Mouse (Mus musculus): ENCODE results near the gene Serpinb6b. TPM values are rescaled to one million over a fixed set of nuclear protein-coding genes. Genes with fewer than 3 reads are reported as not detected.

Gene Serpinb6b
- polyA plus RNA-seq, 1 experiment from 2014 or later, result 1.2 TPM

DNA sequence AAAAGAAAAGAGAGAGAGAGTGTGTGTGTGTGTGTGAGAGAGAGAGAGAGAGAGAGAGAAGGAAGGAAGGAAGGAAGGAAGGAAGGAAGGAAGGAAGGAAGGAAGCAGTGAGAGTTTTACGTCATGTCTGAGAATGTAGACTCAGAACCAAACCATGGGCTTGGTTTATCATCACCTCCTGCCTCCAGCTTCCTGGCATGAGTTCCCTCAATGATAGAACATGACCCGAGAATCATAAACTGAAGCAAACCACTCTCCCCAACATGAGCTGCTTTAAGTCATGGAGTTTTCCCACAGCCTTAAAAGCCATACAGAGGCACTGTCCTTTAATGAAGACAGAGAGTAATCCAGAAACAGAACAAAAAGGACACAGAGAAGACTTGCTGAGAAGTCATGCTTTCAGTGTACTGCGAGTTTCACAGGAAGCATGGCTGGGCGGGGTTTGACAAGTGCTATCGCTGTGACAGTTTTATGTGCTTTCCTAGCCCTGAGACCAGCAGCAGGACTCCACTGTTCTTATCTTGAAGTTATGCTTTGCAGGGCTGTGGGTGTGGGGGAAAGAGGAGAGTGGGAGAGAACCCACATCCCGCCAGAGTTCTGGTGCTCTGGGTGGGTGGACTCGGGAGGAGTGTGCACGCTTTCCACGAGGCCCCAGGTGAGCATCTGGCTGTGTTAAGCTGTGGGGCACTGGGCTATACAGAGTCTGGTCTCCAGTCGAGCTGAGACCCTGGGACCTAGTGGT lies 28.3 kb downstream of the Serpinb6b start:
- no peak overlapping the region for H3K27ac ChIP-seq
- H3K27me3 ChIP-seq (ENCODE audit: insufficient read depth, poor library complexity, severe bottlenecking), result no peaks in the 10 kb centered on the region
- H3K4me3 ChIP-seq, result no peak overlapping the region
- 84% methylated on average over 10 of the region's 10 CpGs for WGBS
- H3K36me3 ChIP-seq, result no peaks in the 10 kb centered on the region
- no peak for DNase-seq (ENCODE audit: low spot score)
- no peaks in the 10 kb centered on the region for H3K9me3 ChIP-seq
- no peaks in the 10 kb centered on the region for H3K4me1 ChIP-seq (replicated peaks)

DNA sequence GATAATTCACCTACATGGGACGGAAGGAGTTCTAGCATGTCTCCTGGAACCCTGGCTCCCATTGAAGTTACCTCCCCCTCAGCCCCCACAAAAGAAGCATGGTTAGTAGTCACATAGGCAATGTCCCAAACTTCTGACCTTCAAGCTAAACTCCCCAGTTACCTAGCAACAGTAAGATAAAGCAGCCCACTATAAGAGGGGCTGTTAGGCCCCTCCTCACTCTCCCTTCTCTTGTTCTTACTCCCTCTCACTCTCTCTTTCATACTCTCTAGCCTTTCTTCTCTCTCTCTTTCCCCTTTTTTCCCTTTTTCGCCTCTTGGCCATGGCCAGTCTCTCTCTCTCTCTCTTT lies 28.9 kb downstream of the Serpinb6b start:
- Histone ChIP-seq H3K9me3 (no peaks in the 10 kb centered on the region), H3K27me3 (ENCODE audit: insufficient read depth, poor library complexity, severe bottlenecking) (no peaks in the 10 kb centered on the region), H3K4me1 (replicated peaks) (no peaks in the 10 kb centered on the region), H3K27ac (no peak overlapping the region), H3K4me3 (no peak overlapping the region), H3K36me3 (no peaks in the 10 kb centered on the region)
- 87% methylated on average over 2 of the region's 2 CpGs for WGBS
- no peak for DNase-seq (ENCODE audit: low spot score)

DNA sequence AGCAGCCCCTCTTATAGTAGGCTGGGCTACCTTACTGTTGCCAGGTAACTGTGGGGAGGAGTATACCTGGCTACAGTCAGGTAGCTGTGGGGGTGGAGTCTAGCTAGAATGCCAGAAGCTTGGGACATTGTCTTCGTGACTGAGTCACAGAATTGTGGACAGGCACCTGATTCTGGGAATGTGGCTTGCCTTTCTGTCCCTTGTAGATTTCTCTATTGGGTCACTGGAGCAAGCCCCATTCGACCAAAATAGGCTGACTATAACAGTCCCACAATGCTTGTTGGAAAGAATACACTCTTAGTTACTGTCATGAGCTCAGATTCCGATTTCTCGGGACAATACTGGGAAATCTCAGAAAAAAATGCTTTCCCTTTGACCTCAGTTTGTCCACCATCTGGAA lies 30.0 kb downstream of the Serpinb6b start:
- Histone ChIP-seq H3K27me3 (ENCODE audit: insufficient read depth, poor library complexity, severe bottlenecking) (no peaks in the 10 kb centered on the region), H3K4me3 (no peak overlapping the region), H3K9me3 (no peaks in the 10 kb centered on the region), H3K36me3 (no peaks in the 10 kb centered on the region), H3K27ac (no peak overlapping the region), H3K4me1 (replicated peaks) (no peaks in the 10 kb centered on the region)
- 75% methylated on average over 4 of the region's 4 CpGs for WGBS
- no peak for DNase-seq (ENCODE audit: low spot score)

DNA sequence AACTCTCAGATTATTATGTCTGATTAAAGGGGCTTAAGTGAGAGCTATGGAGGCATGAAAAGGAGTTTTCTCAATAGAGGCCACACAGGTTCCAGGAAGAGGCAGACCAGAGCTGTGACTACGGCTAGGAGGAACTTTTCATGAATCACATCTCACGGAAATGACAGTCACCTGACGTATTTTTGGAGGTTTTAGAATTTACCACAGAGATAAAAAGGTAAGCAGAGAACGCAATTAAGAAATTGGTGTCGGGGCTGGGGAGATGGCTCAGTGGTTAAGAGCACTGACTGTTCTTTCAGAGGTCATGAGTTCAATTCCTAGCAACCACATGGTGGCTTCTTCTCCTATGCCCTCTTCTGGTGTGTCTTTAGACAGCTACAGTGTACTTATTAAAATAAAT lies 36.3 kb downstream of the Serpinb6b start:
- Histone ChIP-seq H3K9me3 (no peaks in the 10 kb centered on the region), H3K27me3 (ENCODE audit: insufficient read depth, poor library complexity, severe bottlenecking) (no peaks in the 10 kb centered on the region), H3K4me1 (replicated peaks) (peaks cover 16% of the 10 kb centered on the region), H3K4me3 (no peak overlapping the region), H3K27ac (no peak overlapping the region), H3K36me3 (no peaks in the 10 kb centered on the region)
- WGBS, result 92% methylated on average over 5 of the region's 5 CpGs
- no peak for DNase-seq (ENCODE audit: low spot score)

DNA sequence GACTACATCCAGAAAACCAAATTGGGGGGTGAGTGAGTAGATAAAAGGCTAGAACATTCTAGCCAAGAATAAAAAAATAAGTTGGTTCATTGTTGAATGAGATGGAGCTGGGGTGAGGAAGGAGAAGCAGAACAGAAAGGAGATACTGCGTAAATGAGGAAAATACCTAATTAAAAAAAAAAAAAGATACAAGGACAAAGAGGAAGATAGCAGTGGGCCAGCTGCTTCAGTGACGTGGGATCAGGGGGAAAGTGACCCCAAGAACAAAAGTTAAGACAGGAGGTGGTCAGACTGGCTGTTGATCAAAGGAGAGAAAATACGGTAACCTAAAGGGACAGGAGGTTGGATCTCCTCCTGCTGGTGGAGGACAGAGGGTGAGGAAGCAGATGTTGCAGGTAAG lies 37.9 kb downstream of the Serpinb6b start, which contains the start of gene Serpinb9:
Gene Serpinb9 (plus strand): TSS at position 301 of the 400 bp plus-strand sequence.
- Histone ChIP-seq H3K27ac (peak within 1 kb of the TSS; percentile 72; the same call in 1 of the 2 replicates), H3K4me3 (peak within 1 kb of the TSS; percentile 42), H3K36me3 (no peaks in the 10 kb centered on the region), H3K27me3 (ENCODE audit: insufficient read depth, poor library complexity, severe bottlenecking) (no peaks in the 10 kb centered on the region), H3K9me3 (no peaks in the 10 kb centered on the region), H3K4me1 (replicated peaks) (peaks cover 16% of the 10 kb centered on the region)
- no peak for DNase-seq (ENCODE audit: low spot score)
- WGBS, result 65% methylated on average over 3 of the region's 3 CpGs

DNA sequence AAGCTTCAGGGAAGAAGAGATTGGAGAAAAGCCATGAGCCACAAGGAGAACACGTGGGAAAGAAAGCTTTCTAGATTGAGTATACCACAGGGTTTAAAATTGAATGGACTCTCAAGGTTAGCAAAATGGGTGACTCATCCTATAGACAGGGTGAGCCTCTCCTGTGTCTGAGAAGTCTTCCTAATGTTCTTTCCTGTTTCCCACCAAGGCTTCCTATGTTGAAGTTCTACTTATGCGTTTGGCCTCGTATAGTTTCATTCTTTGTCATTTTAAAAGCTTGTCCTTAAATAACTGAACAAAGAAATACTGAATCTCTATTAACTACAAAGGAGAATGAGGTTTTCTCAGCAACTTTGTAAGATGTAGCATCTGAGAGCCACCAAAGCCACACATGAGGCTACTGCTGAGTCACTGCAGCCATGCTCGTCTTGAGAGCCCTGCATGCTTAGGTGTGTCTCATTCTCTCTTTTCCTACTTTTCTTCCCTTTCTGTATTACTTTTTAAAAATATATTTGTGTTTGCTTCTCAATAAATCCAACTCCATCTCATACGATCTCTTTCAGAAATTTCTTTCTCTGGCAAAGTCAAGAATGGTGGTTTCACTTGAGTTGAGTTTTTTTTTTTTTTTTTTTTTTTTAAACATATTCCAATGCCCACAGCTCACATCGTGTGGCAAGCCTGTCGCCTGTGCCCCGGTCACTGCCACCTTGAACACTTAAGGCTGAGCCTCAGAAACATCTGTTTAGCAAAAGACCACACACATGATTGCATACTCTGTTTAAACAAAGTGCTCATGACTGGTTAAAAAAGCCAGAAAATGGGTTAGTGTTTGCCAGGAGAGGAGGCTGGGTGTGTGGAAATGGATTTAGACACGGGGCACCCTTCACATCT lies 38.8 kb downstream of the Serpinb6b start:
- DNase-seq (ENCODE audit: low spot score), result no peak
- WGBS, result 72% methylated on average over 9 of the region's 9 CpGs
- Histone ChIP-seq H3K4me3 (peak overlapping the region; percentile 42), H3K4me1 (replicated peaks) (peaks cover 16% of the 10 kb centered on the region), H3K36me3 (no peaks in the 10 kb centered on the region), H3K27ac (peak overlapping the region; percentile 72), H3K9me3 (no peaks in the 10 kb centered on the region), H3K27me3 (ENCODE audit: insufficient read depth, poor library complexity, severe bottlenecking) (no peaks in the 10 kb centered on the region)

DNA sequence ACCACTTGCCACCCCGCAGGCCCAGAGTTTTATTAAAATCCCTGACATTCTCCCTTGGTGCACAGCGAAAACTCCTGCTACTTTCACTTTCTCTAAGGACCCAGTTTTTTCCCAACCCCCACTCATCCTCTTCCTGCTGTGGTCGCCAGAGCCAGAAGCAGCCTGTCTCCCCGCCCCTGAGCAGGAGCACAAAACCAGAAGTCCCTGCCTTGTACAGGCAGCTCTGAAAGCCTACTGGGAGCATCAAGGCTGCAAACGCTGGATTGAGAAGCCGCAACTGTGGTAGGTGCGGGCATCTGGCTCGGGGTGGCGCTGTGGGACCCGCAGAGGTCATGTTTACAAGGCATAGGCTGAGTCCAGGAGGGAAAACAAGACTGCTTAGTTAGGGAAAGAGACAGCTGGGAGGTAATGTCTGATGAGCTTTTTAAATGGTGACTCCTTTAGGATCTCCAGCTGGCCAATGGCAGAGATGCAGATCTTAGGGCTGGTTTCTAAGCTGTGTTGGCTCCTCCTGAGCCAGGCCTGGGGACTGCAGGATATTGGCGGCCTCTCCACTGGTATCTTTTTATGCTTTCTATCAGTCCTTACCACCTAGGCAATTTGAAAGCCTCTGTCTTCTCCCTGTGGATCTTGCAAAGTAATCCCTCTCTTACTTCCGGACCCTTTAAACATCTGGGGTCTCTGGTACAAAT lies 39.6 kb downstream of the Serpinb6b start:
- DNase-seq (ENCODE audit: low spot score), result peak; percentile 71
- Histone ChIP-seq H3K36me3 (no peaks in the 10 kb centered on the region), H3K27ac (peak overlapping the region; percentile 72), H3K4me1 (replicated peaks) (peaks cover 16% of the 10 kb centered on the region), H3K27me3 (ENCODE audit: insufficient read depth, poor library complexity, severe bottlenecking) (no peaks in the 10 kb centered on the region), H3K9me3 (no peaks in the 10 kb centered on the region), H3K4me3 (peak overlapping the region; percentile 42)
- WGBS, result 18% methylated on average over 12 of the region's 12 CpGs

DNA sequence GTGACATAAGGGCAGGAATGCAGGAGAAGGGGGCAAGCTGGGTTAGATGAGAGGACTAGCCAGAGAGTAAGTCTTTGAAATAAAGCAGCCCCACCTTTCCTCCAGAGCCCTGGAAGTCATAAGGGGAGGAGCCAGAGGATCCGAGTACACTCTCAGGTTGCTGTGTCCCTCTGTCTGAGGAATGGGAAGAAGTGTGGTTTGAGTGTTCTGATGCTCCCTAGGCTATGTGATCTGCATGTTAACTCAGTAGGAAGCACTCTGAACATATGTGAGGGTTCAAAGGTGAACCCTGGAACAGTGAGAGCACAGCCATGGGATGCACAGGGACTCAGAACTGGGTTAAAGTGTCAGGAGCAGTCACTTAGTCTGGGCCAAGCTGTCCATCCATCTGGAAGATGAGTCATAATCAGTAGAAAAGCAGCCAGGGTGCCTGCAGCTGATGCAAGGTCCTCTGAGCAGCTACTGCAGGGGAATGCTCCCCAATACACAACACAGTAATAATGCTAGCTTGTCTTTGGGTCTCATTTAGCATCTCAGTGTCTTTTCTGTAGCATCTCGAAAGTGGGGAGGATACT lies 40.6 kb downstream of the Serpinb6b start:
- 62% methylated on average over 2 of the region's 2 CpGs for WGBS
- Histone ChIP-seq H3K27ac (no peak overlapping the region), H3K4me1 (replicated peaks) (peaks cover 16% of the 10 kb centered on the region), H3K9me3 (no peaks in the 10 kb centered on the region), H3K27me3 (ENCODE audit: insufficient read depth, poor library complexity, severe bottlenecking) (no peaks in the 10 kb centered on the region), H3K4me3 (no peak overlapping the region), H3K36me3 (no peaks in the 10 kb centered on the region)
- DNase-seq (ENCODE audit: low spot score), result no peak

DNA sequence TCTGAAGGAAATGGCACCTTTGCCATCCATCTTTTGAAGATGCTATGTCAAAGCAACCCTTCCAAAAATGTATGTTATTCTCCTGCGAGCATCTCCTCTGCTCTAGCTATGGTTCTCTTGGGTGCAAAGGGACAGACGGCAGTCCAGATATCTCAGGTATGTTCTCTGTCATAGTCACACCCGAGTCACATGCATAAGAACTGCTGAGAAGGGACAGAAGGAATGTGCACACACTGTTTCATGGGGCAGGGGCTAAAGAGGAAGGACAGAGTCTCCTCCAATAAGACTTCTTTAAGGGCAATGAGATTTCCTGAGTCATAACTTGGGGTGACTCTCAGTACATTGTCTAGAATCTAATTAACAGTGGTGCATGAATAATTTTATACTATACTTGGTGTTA lies 41.5 kb downstream of the Serpinb6b start:
- WGBS, result 87% methylated on average over 3 of the region's 3 CpGs

DNA sequence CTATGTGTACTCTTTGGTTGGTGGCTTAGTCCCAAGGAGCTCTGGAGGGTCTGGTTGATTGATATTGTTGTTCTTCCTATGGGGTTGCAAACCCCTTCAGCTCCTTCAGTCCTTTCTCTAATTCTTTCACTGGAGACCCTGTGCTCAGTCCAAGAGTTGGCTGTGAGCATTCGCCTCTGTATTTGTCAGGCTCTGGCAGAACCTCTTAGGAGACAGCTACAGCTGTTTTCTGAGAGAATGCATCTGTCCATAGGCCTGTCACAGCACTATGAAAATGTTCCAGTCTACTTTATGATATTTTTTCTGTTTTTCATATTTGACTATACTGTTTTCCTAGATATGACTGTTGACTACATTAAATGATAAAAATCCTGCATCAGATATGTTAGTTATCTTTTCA lies 47.4 kb downstream of the Serpinb6b start:
- WGBS, result 92% methylated on average over 1 of the region's 1 CpGs
- H3K36me3 ChIP-seq, result no peaks in the 10 kb centered on the region
- no peaks in the 10 kb centered on the region for H3K4me1 ChIP-seq (replicated peaks)

More for the DNA sequence above, 41.5 kb downstream of the Serpinb6b start:
- no peak for DNase-seq (ENCODE audit: low spot score)
- no peaks in the 10 kb centered on the region for H3K36me3 ChIP-seq
- no peak overlapping the region for H3K4me3 ChIP-seq
- no peaks in the 10 kb centered on the region for H3K27me3 ChIP-seq (ENCODE audit: insufficient read depth, poor library complexity, severe bottlenecking)
- peaks cover 16% of the 10 kb centered on the region for H3K4me1 ChIP-seq (replicated peaks)
- H3K27ac ChIP-seq, result no peak overlapping the region
- no peaks in the 10 kb centered on the region for H3K9me3 ChIP-seq

DNA sequence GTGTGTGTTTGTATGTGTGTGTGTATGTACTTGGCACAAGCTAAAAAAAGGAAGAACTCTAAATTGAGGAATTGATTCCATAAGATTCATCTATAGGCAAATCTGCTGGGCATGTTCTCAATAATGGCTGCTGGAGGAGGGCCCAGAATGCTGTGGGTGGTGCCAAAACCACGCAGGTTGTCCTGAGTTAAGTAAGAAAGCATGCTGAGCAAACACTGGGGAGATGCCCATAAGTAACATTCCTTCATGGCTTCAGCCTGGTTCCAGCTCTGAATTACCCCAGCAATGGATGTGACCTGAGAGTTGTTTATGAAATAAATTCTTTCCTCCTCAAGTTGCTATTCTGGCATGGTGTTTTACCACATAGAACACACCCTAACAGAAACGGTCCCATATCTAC lies 48.3 kb downstream of the Serpinb6b start:
- no peaks in the 10 kb centered on the region for H3K9me3 ChIP-seq
- WGBS, result 72% methylated on average over 2 of the region's 2 CpGs
- H3K27me3 ChIP-seq (ENCODE audit: insufficient read depth, poor library complexity, severe bottlenecking), result no peaks in the 10 kb centered on the region
- no peak overlapping the region for H3K4me3 ChIP-seq
- DNase-seq (ENCODE audit: low spot score), result no peak
- no peaks in the 10 kb centered on the region for H3K4me1 ChIP-seq (replicated peaks)
- no peaks in the 10 kb centered on the region for H3K36me3 ChIP-seq
- H3K27ac ChIP-seq, result no peak overlapping the region

More for the DNA sequence above, 47.4 kb downstream of the Serpinb6b start:
- Histone ChIP-seq H3K27ac (no peak overlapping the region), H3K4me3 (no peak overlapping the region), H3K9me3 (no peaks in the 10 kb centered on the region), H3K27me3 (ENCODE audit: insufficient read depth, poor library complexity, severe bottlenecking) (no peaks in the 10 kb centered on the region)
- no peak for DNase-seq (ENCODE audit: low spot score)

DNA sequence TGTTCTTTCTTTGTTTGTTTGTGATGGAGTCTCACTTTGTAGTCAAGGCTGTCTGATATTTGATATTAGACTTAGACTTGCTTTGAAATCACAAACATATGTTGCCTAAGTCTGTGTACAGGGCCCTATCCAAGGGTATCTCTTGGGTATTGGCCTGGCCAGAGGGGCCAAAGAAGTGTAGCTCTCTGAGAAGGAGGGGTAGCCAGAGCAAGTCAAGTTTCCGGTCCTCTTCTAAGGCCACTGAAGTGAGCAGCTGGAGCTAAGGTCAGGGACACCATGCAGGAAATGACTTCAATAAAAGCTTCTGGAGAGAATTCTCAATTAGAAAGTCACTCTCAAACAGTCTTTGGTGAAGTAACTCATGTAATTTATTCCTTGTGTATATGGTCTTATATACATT lies 57.4 kb downstream of the Serpinb6b start:
- no peaks in the 10 kb centered on the region for H3K4me1 ChIP-seq (replicated peaks)
- no peaks in the 10 kb centered on the region for H3K36me3 ChIP-seq
- no peak overlapping the region for H3K4me3 ChIP-seq
- WGBS, result 80% methylated on average over 1 of the region's 1 CpGs
- peaks cover 4% of the 10 kb centered on the region; the same call in 1 of the 2 replicates for H3K9me3 ChIP-seq
- no peak for DNase-seq (ENCODE audit: low spot score)
- no peaks in the 10 kb centered on the region for H3K27me3 ChIP-seq (ENCODE audit: insufficient read depth, poor library complexity, severe bottlenecking)
- no peak overlapping the region for H3K27ac ChIP-seq

Data from hindbrain, embryonic 10.5 days (tissue).